Mouse (Mus musculus): ENCODE measurements around the gene Sars2.

DNA sequence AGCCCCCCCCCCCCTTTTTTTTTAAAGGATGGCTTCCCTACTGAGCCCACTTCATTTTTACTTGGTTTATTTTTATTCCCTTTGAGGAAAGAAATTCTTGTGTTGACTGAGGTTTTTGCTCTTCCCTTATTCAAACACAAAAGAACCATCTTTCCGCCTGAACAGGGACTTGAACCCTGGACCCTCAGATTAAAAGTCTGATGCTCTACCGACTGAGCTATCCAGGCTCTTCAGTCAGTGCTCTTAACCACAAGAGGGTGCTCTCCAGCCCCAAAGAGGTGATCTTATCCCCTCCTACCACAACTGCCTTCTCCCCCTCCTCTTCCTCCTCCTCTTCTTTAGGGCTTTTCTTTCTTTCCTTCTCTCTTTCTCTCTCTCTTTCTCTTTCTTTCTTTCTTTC lies 52.0 kb downstream of the Sars2 start:
- TF ChIP-seq CTCF (IDR thresholded peaks at IDR 0.05; ENCODE audit: borderline replicate concordance, control insufficient read depth, extremely low read depth, insufficient read depth, low read length, poor library complexity) = no peak
- no peak for TF ChIP-seq POLR2A (IDR thresholded peaks at IDR 0.05; ENCODE audit: control insufficient read depth, extremely low read depth, insufficient read depth, low read length, poor library complexity)

Data from thymus, adult 2 months (tissue).